Mouse (Mus musculus): ENCODE measurements around the gene Thada.

Gene Thada

DNA sequence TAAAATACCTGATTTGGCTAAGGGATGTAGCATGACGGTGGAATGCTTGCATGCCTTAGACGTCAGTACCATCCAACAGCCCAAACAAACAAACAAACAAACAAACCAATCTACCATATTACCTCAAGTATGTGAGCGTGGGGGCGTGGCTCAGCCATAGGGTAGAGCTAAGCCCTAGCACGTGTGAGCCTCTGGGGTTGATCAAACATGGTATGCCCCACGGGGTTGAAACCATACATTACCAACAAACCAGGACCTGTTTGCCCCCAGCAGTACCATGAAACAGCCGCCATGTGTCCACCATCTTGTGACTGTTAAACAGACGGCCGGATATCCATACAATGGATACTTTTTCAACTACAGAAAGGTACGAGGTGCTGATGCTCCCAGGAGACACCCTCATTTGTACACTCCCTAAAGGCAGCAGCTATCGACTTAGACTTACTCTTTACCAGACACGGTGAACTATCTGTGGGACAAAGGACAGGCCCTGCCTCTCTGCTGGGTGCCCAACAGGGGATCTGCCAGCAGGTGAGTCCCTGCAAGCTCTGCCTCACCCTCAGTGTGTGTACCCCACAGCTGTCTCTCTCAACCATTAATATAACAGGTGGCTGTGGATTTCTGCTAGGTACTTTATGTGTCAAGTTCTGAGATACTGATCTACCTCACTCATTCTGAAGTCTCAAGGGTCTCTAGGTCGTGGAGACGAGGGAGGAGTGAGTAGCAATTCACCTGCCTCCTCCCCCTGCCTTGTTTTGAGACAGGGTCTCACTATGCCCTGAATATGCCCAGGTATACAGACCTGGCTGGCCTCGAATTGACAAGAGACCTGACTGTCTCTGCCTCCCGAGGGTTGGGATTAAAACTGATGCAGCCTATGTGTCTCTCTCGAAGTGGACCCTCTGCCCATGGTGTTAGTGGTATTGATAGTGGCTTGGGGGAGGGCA is 286.7 kb downstream of the Thada start:
- Histone ChIP-seq H3K36me3 (ENCODE audit: control insufficient read depth, insufficient read depth, low read length, poor library complexity, severe bottlenecking) (peaks cover 2% of the 10 kb centered on the region), H3K27me3 (ENCODE audit: control insufficient read depth, insufficient read depth, low read length, poor library complexity, severe bottlenecking) (no peaks in the 10 kb centered on the region)
- no peak for DNase-seq (ENCODE audit: low read depth, low spot score)

DNA sequence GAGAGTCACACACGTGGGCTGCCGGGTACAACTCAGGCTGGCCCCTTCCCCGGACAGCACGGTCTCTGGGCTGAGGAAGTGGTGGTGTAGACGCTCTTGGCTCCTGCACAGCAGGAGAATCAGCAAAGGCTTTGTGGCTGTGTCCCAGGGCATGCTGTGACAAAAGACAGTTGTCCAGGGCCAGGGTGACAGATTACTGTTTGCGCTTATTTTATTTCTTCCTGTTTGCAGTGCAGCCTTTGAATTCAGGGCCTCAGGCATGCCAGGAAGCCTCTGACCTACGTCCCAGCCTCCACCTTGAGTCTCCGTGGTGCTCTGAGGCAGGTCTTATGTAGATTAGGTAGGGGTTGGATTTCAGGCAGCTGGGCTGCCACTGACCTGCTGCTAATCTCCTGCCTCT is 288.5 kb downstream of the Thada start:
- H3K27me3 ChIP-seq (ENCODE audit: control insufficient read depth, insufficient read depth, low read length, poor library complexity, severe bottlenecking): no peaks in the 10 kb centered on the region
- no peak for DNase-seq (ENCODE audit: low read depth, low spot score)
- H3K36me3 ChIP-seq (ENCODE audit: control insufficient read depth, insufficient read depth, low read length, poor library complexity, severe bottlenecking): no peaks in the 10 kb centered on the region

DNA sequence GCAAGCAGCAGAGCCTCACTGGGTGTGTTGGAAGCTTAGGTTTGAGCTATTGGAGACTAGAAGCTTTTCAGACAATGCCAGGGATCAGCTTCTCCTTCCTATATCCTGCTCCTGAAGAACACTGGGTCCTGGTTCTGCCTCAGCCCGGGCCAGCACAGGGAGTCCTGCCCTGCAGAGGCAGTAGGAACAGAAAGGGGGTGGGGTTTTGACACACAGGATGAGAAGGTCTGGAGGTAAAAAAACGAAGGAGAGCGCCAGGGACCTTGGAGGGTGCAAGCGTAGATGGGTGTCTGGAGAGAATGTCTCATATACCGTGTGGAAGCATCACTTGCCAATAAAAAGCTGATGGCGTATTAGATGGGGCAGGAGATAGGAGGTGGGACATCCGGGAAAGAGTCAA is 289.6 kb downstream of the Thada start:
- DNase-seq (ENCODE audit: low read depth, low spot score): no peak
- Histone ChIP-seq H3K36me3 (ENCODE audit: control insufficient read depth, insufficient read depth, low read length, poor library complexity, severe bottlenecking) (no peaks in the 10 kb centered on the region), H3K27me3 (ENCODE audit: control insufficient read depth, insufficient read depth, low read length, poor library complexity, severe bottlenecking) (no peaks in the 10 kb centered on the region)

DNA sequence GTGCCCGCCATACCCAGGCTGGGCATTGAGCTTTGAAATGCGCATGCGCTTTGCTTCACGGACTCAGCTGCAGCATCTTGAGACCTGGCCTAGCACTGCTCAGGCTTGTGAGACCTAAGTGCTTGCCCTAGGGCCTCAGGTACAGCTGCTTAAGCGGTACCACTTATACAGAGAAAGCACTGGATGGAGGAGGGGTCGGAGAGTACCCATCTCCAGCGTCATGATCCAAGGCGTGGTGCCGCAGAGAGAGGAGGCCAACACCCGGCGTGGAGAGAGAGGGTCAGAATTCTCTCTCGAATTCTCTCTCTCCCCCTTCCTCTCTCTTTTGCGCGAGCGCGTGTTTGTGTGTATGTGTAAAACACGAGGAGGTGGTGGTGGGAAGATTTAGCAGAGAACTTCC is 290.8 kb downstream of the Thada start:
- no peaks in the 10 kb centered on the region for H3K27me3 ChIP-seq (ENCODE audit: control insufficient read depth, insufficient read depth, low read length, poor library complexity, severe bottlenecking)
- H3K36me3 ChIP-seq (ENCODE audit: control insufficient read depth, insufficient read depth, low read length, poor library complexity, severe bottlenecking): no peaks in the 10 kb centered on the region
- DNase-seq (ENCODE audit: low read depth, low spot score): no peak

DNA sequence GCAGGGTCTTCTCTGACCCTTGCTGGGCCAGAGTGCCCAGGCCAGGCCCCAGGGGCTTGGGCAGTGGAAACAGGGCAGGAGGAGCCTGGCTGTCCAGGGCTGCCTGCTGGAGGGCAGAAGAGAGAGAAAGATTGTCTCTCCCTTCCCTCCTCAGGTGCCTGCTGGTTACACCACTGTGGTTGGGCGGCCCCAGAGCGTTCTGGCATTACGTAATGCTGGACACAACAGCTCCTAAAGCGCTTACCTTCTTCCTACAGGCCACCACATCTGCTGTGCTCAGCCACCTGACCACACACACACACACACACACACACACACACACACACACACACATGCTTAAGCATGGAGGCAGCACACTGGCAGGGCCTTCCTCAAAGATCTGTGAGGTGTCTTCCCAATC is 298.6 kb downstream of the Thada start:
- no peak for DNase-seq (ENCODE audit: low read depth, low spot score)
- Histone ChIP-seq H3K36me3 (ENCODE audit: control insufficient read depth, insufficient read depth, low read length, poor library complexity, severe bottlenecking) (no peaks in the 10 kb centered on the region), H3K27me3 (ENCODE audit: control insufficient read depth, insufficient read depth, low read length, poor library complexity, severe bottlenecking) (no peaks in the 10 kb centered on the region)

DNA sequence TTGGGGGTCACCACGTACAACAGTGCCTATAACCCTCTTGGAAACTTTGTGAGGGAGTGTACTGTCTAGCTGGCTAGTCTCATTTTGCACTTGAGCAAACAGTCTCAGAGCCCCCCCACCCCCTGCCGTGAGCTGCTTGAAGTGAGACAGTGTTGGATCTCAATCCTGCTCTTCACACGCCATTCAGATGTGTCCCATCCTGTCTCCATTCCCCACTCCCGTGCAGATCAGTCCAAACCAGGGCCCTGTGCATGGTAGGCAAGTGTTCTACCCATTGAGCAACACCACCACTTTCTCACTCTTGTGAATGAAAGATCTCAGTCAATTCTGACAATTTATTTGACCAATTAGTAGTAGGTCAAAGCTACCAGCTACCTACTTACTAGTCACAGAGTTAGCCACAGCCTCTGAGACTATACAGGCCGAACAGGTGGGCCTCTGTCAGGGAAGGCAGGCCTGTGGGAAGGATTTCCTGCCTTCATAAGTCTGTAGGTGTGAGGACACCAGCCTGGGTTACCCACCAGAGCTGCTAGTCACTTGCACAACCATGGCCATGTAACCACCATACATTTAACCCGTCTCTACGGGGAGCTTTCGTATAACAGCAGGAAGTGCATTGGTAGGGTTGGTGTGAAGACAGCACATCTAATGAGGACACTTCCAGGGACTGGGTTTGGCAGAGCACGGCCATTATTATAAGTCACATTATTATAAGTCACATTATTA is 299.7 kb downstream of the Thada start:
- Histone ChIP-seq H3K27me3 (ENCODE audit: control insufficient read depth, insufficient read depth, low read length, poor library complexity, severe bottlenecking) (no peaks in the 10 kb centered on the region), H3K36me3 (ENCODE audit: control insufficient read depth, insufficient read depth, low read length, poor library complexity, severe bottlenecking) (no peaks in the 10 kb centered on the region)
- no peak for DNase-seq (ENCODE audit: low read depth, low spot score)

DNA sequence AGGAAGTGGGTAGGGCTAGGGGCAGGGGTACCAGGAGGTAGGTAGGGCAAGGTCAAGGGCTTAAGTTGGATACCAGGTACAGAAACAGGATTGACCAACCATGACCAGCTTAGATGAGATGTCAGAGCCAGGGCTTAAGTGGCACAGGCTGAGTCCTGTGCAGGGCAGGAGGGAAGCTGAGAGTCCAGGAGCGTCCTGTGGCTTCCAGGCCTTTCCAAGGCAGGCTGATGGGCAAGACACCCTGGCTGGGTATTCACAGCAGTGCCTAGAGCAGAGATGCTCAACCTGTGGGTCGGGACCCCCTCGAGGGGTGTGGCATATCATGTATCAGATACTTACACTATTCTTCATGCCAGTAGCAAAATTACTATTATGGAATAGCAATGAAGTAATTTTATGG is 300.3 kb downstream of the Thada start:
- no peak for DNase-seq (ENCODE audit: low read depth, low spot score)
- Histone ChIP-seq H3K27me3 (ENCODE audit: control insufficient read depth, insufficient read depth, low read length, poor library complexity, severe bottlenecking) (no peaks in the 10 kb centered on the region), H3K36me3 (ENCODE audit: control insufficient read depth, insufficient read depth, low read length, poor library complexity, severe bottlenecking) (no peaks in the 10 kb centered on the region)

DNA sequence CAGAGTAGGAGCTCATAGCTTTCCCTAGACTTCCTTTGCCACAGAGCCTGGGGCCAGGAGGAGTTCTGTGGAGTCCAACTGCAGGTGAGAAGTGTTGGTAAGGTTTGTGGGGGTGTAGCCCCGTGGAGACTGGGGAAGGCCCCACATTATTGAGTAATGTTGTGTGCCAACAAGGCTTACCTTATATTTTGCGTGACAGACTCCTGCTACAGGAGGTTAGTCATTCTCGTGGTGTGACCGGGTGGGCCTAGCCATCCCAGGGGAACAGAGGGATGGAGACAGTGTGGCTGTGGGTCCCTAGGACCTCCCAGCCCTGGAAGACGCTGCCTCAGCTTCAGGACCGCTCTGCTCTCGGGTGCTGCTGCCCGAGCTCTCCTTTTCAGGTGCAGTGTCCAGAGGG is 301.9 kb downstream of the Thada start:
- Histone ChIP-seq H3K36me3 (ENCODE audit: control insufficient read depth, insufficient read depth, low read length, poor library complexity, severe bottlenecking) (no peaks in the 10 kb centered on the region), H3K27me3 (ENCODE audit: control insufficient read depth, insufficient read depth, low read length, poor library complexity, severe bottlenecking) (no peaks in the 10 kb centered on the region)
- no peak for DNase-seq (ENCODE audit: low read depth, low spot score)

DNA sequence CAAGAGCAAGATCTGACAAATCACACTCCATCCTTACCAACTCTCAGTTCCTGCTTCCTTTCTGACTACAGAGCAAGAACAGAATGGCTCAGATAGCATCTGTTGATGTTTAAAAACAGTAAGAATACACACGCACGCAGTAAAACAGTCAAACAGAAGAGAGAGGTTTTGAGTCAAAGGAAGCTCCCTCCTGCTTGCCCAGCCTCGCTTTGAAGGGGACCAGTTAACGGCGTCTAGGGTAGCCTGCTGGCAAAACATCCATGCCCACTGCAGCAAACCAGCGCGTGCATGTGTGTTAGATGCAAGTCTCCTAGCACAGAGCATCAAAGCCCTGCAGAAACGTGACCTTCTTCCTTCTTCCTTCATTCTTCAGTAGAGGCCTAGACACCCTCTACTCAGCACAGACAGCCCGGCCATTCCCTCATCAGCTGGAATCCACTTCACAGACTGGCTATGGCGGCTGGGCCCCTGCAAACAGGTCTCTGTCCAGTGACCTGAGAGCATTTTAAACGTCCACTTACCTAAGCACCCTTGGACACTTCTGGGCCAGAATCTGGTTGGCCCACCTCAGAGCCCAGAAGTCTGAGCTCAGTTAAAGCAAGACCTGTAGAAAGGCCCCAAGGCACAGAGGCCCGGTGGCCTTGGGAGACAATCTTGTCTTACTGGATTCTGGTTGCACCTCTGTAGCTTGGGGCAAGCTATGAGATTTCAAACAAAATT is 302.8 kb downstream of the Thada start:
- H3K36me3 ChIP-seq (ENCODE audit: control insufficient read depth, insufficient read depth, low read length, poor library complexity, severe bottlenecking): no peaks in the 10 kb centered on the region
- no peak for DNase-seq (ENCODE audit: low read depth, low spot score)
- H3K27me3 ChIP-seq (ENCODE audit: control insufficient read depth, insufficient read depth, low read length, poor library complexity, severe bottlenecking): no peaks in the 10 kb centered on the region

DNA sequence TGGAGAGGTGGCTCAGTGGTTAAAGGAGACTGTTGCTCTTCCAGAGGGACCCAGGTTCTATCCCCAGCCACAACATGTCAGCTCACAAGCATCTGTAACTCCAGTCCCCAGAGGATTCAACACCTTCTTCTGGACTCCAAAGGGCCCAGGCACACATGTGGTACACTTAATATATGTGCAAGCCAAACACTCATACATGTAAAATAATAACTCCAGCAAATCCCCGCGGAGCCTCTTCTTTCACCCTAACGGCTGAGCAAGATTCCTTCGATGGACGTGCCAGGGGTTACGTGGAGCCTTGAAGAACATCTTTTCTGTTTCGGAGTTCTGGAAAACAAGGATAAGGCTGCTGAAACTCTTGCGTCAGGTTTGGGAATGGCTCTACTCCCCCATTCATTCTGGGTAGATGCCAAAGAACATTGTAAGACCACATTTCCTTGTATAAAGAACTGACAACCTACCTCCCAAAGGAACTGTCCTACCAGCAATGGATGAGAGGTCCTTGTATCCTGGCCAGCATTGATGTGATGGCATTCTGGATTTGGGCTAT is 303.7 kb downstream of the Thada start:
- no peaks in the 10 kb centered on the region for H3K27me3 ChIP-seq (ENCODE audit: control insufficient read depth, insufficient read depth, low read length, poor library complexity, severe bottlenecking)
- DNase-seq (ENCODE audit: low read depth, low spot score): no peak
- no peaks in the 10 kb centered on the region for H3K36me3 ChIP-seq (ENCODE audit: control insufficient read depth, insufficient read depth, low read length, poor library complexity, severe bottlenecking)

DNA sequence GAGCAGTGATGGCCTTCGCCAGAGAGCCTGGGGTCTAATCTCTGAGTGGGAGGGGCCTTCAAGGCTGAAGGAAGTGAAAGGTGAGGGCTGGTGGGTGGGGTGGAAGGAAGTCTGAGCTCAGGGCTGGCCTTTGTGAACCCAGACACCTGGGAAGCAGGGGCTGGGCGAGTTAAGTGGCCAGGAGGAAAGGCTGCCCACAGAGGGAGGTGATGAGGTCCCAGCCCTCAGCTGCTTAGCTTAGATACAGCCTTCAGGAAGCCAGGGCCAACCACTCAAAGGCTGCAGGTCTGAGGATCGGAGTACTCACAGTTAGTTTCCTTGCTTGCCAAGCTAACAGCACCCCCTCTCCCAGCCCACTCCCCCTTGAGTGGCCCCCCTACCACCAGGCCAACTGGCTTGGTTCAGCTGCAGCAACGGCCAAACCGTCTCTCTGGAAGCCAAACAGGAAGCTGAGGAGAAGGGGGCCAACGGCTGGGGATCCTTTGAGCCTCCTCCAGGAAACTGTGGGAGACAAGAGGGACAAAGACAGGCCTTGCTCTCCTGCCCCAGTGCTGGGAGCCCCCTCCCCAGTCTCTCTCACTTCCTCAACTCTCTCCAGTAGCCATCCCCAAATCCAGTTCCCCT is 304.7 kb downstream of the Thada start:
- peak; percentile 54 for DNase-seq (ENCODE audit: low read depth, low spot score)
- H3K27me3 ChIP-seq (ENCODE audit: control insufficient read depth, insufficient read depth, low read length, poor library complexity, severe bottlenecking): no peaks in the 10 kb centered on the region
- H3K36me3 ChIP-seq (ENCODE audit: control insufficient read depth, insufficient read depth, low read length, poor library complexity, severe bottlenecking): no peaks in the 10 kb centered on the region

DNA sequence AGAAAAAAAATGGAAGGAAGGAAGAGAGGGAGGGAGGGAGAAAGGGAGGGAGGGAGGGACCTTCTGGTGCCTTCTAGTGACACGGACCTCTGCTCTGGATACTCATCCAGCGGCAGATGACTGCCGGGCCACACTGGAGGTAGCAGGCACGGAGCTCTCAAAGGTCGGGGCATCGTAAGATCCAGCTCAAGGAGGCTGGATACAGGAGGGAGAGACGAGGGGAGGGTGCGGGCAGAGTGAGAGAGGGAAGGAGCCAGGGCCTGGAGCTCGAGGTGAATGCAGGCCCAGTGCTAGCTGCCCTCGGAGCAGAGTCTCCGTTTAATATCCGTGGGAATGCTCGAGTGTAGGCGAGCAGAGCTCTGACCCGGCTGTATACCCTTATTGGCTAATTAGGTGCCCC is 307.1 kb downstream of the Thada start:
- DNase-seq (ENCODE audit: low read depth, low spot score): no peak
- no peaks in the 10 kb centered on the region for H3K36me3 ChIP-seq (ENCODE audit: control insufficient read depth, insufficient read depth, low read length, poor library complexity, severe bottlenecking)
- H3K27me3 ChIP-seq (ENCODE audit: control insufficient read depth, insufficient read depth, low read length, poor library complexity, severe bottlenecking): no peaks in the 10 kb centered on the region

DNA sequence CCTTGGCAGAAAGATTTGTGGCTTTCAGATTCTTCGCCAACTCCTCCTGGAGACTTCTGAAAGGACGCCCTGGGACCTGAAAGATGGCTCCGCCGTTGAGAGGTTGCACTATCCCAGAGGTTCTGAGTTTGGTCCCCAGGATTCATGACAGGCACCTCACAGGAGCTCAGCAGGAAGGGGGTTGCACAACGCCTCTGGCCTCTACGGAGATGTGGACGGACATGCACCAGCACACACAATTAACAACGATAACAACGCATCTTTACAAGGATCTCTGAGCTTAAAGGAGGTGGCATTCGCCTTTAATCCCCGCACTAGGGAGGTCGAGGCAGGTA is 307.6 kb downstream of the Thada start:
- DNase-seq (ENCODE audit: low read depth, low spot score): no peak
- Histone ChIP-seq H3K36me3 (ENCODE audit: control insufficient read depth, insufficient read depth, low read length, poor library complexity, severe bottlenecking) (no peaks in the 10 kb centered on the region), H3K27me3 (ENCODE audit: control insufficient read depth, insufficient read depth, low read length, poor library complexity, severe bottlenecking) (no peaks in the 10 kb centered on the region)

DNA sequence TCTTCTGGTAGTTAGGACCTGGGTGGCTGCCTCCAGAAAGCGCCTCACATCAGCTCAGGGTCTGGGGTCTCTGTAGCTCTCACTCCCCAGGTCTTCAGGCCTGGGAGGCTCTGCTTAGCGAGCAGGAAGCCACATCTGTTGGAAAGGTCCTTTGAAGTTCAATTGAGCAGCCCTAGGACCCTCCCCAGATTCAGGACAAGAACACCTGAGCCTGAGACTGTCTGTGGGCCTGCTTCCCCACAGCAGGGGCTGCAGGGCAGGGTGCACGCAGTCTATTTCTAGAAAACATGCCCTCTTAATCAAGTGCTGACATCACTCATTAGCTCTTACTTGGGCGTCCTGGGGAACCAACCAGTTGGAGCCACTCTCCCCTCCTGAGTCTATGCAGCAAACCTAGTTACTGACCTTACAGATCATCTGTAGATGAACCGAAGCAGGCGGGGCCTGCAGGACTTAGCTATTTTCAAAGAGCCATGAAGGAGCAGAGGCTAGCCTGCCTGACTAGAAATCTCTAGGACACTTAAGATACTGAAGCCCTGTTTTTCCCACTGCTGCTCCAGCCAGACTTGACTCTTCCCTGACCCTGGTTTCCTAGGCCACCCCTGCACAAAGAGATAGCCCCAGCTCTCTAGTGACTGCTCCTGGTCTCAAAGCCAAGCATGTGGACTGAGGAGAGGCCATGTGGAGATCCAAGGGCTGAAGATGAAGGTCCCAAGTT is 308.1 kb downstream of the Thada start:
- H3K36me3 ChIP-seq (ENCODE audit: control insufficient read depth, insufficient read depth, low read length, poor library complexity, severe bottlenecking): no peaks in the 10 kb centered on the region
- no peaks in the 10 kb centered on the region for H3K27me3 ChIP-seq (ENCODE audit: control insufficient read depth, insufficient read depth, low read length, poor library complexity, severe bottlenecking)
- no peak for DNase-seq (ENCODE audit: low read depth, low spot score)

Measured in splenic B cell, adult 2 months (primary cell).